Mouse (Mus musculus) embryonic facial prominence, embryonic 12.5 days (tissue): ENCODE results near the gene Sp3. TPM values are rescaled to one million over a fixed set of nuclear protein-coding genes. Genes with fewer than 3 reads are reported as not detected.

Experiments used
- ATAC-seq: fragments of 200-750 bp; cut with Nextera tagmentation; 2 replicates; pipeline ENCODE4 v1.8.0; 2017; ENCODE audit not compliant: insufficient number of reproducible peaks, insufficient read depth, low FRiP score, low TSS enrichment
- H3K27ac ChIP-seq: fragments of 300-500 bp; sonication (generic); 2 replicates; pipeline ENCODE4 v1.5.1; 2016; ENCODE audit warnings: mild to moderate bottlenecking
- H3K27me3 ChIP-seq: fragments of 300-500 bp; sonication (generic); 2 replicates; pipeline ENCODE4 v1.6.1; 2016; ENCODE audit warnings: mild to moderate bottlenecking, moderate library complexity
- H3K36me3 ChIP-seq: fragments of 300-500 bp; sonication (generic); 2 replicates; pipeline ENCODE4 v1.6.1; 2016; ENCODE audit warnings: mild to moderate bottlenecking
- H3K4me1 ChIP-seq: fragments of 300-500 bp; sonication (generic); 2 replicates; pipeline ENCODE4 v1.6.1; 2016
- H3K4me2 ChIP-seq: fragments of 300-500 bp; sonication (generic); replicated peaks from 2 replicates; pipeline ENCODE4 v1.6.1; 2016; ENCODE audit warnings: mild to moderate bottlenecking, moderate library complexity
- H3K4me3 ChIP-seq: fragments of 300-500 bp; sonication (generic); 2 replicates; pipeline ENCODE4 v1.5.1; 2016; ENCODE audit warnings: mild to moderate bottlenecking
- H3K9ac ChIP-seq: fragments of 300-500 bp; sonication (generic); 2 replicates; pipeline ENCODE4 v1.6.1; 2016; ENCODE audit warnings: mild to moderate bottlenecking, moderate library complexity
- H3K9me3 ChIP-seq: fragments of 300-500 bp; sonication (generic); 2 replicates; pipeline ENCODE4 v1.6.1; 2016; ENCODE audit warnings: mild to moderate bottlenecking, moderate library complexity
- WGBS: fragments of 180-500 bp; shearing (Covaris S2); methylation state at CpG from one replicate; pipeline ENCODE4 v1.1.7; 2016; 5-methylcytosine and 5-hydroxymethylcytosine counted together
- polyA plus RNA-seq: library from polyadenylated mRNA; unstranded; fragments of >200 nt; fragmentation: Nextera tagmentation; extraction: Ambion mirVana; gene quantifications from 2 replicates; pipeline ENCODE4 v1.2.1, GENCODE M21; 2016

Gene Sp3
- polyA plus RNA-seq, 1 experiment from 2014 or later: 77.8 TPM

GRCm38 (mm10) chr2:72986616-72987015, 6.4 kb upstream of the Sp3 start, which contains the start of gene Gm11084:
Gm11084 (minus strand) TSS chr2:72986716.
- no peak within 1 kb of the TSS for H3K4me2 ChIP-seq
- no peak within 1 kb of the TSS for H3K9ac ChIP-seq
- H3K4me3 ChIP-seq: no peak within 1 kb of the TSS
- H3K36me3 ChIP-seq: no peaks in the 10 kb centered on the region
- no peak for ATAC-seq
- no peaks in the 10 kb centered on the region for H3K9me3 ChIP-seq
- 90% methylated on average over 5 of the region's 5 CpGs for WGBS
- H3K4me1 ChIP-seq: no peaks in the 10 kb centered on the region; the same call in 1 of the 2 replicates
- no peaks in the 10 kb centered on the region for H3K27me3 ChIP-seq
- no peak within 1 kb of the TSS for H3K27ac ChIP-seq

- H3K4me3 ChIP-seq: no peak overlapping the region
- no peak for ATAC-seq
Measured at GRCm38 (mm10) chr2:72985516-72985915, 5.3 kb upstream of the Sp3 start.

DNA sequence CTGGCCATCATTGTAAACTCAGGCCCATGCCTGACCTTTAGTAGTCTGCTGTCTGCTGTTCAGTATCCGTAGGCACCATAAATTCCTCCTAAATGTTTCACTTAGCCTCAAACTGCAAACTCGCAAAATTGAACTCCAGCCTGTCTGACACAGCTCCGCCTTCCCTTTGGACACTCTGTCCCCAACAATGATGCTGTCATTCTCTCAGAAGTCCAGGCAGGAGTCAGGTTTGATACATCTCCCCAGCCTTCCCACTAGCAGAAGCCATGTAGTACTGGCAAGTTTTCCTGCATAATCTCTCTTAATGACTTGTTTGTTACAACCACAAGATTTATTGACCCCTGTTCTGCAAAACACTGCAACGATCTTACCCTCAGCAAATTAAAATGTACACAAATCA, 4.6 kb upstream of the Sp3 start:
- Histone ChIP-seq H3K36me3 (no peaks in the 10 kb centered on the region), H3K9me3 (no peaks in the 10 kb centered on the region), H3K4me2 (no peak overlapping the region), H3K9ac (no peak overlapping the region), H3K4me1 (no peaks in the 10 kb centered on the region; the same call in 1 of the 2 replicates), H3K4me3 (no peak overlapping the region), H3K27ac (no peak overlapping the region), H3K27me3 (no peaks in the 10 kb centered on the region)
- WGBS: 69% methylated on average over 4 of the region's 4 CpGs
- no peak for ATAC-seq

More at GRCm38 (mm10) chr2:72985516-72985915, 5.3 kb upstream of the Sp3 start:
- Histone ChIP-seq H3K4me2 (no peak overlapping the region), H3K36me3 (no peaks in the 10 kb centered on the region), H3K27me3 (no peaks in the 10 kb centered on the region), H3K27ac (no peak overlapping the region), H3K4me1 (no peaks in the 10 kb centered on the region; the same call in 1 of the 2 replicates), H3K9ac (no peak overlapping the region), H3K9me3 (no peaks in the 10 kb centered on the region)
- WGBS: 60% methylated on average over 1 of the region's 1 CpGs

GRCm38 (mm10) chr2:72983211-72983610, 3.0 kb upstream of the Sp3 start:
- no peak overlapping the region for H3K27ac ChIP-seq
- H3K4me2 ChIP-seq: no peak overlapping the region
- 86% methylated on average over 3 of the region's 3 CpGs for WGBS

DNA sequence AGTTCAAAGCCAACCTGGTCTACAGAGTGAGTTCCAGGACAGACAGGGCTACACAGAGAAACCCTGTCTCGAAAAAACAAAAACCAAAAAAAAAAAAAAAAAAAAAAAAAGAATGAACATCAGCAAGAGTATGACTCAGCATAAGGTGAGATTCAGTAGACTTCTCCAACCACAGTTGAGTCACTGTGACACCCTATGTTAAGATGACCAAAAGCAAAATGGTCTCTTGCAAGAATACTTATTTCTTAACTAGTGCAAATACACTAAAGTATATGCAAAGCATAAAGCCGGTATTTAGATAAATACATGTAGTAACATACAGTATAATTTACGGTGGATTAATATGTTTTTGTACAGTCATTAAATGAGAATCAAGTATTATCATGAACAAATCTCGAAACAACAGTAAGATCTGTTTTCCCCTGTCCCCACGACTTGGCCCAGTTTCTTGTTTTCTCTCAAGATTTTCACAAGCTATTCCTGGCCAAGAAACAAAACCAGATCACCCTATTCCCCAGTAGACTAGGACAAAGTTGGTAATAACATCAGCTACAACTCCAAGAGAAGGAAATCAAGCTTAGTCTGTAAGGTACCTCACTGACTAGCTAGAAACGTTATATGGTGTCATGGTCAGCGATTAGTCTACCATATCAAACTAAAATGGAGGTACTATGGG, 2.0 kb upstream of the Sp3 start:
- Histone ChIP-seq H3K36me3 (no peaks in the 10 kb centered on the region), H3K9me3 (no peaks in the 10 kb centered on the region), H3K4me2 (no peak overlapping the region), H3K27ac (no peak overlapping the region), H3K4me3 (no peak overlapping the region), H3K4me1 (no peaks in the 10 kb centered on the region; the same call in 1 of the 2 replicates), H3K9ac (no peak overlapping the region), H3K27me3 (no peaks in the 10 kb centered on the region)
- no peak for ATAC-seq
- WGBS: 92% methylated on average over 7 of the region's 7 CpGs

More at GRCm38 (mm10) chr2:72983211-72983610, 3.0 kb upstream of the Sp3 start:
- Histone ChIP-seq H3K9ac (no peak overlapping the region), H3K27me3 (no peaks in the 10 kb centered on the region), H3K9me3 (no peaks in the 10 kb centered on the region), H3K4me1 (no peaks in the 10 kb centered on the region; the same call in 1 of the 2 replicates), H3K36me3 (no peaks in the 10 kb centered on the region), H3K4me3 (no peak overlapping the region)
- no peak for ATAC-seq

- H3K4me3 ChIP-seq: no peak overlapping the region
- H3K27me3 ChIP-seq: no peaks in the 10 kb centered on the region
- WGBS: 77% methylated on average over 9 of the region's 9 CpGs
- H3K4me1 ChIP-seq: peaks cover 3% of the 10 kb centered on the region; the same call in 1 of the 2 replicates
- no peak for ATAC-seq
- no peak overlapping the region for H3K9ac ChIP-seq
- H3K27ac ChIP-seq: peak overlapping the region; percentile 100; the same call in 1 of the 2 replicates
- no peaks in the 10 kb centered on the region for H3K36me3 ChIP-seq
- H3K9me3 ChIP-seq: no peaks in the 10 kb centered on the region
- H3K4me2 ChIP-seq: peak overlapping the region; percentile 56
Measured at GRCm38 (mm10) chr2:72981441-72982109, 1.3 kb upstream of the Sp3 start.

- Histone ChIP-seq H3K4me2 (peak overlapping the region; percentile 56), H3K27me3 (no peaks in the 10 kb centered on the region), H3K36me3 (no peaks in the 10 kb centered on the region), H3K4me1 (peaks cover 6% of the 10 kb centered on the region), H3K27ac (peak overlapping the region; percentile 100), H3K9ac (peak overlapping the region; percentile 100), H3K9me3 (no peaks in the 10 kb centered on the region), H3K4me3 (peak overlapping the region; percentile 93)
- ATAC-seq: no peak
- WGBS: 13% methylated on average over 3 of the region's 3 CpGs
Measured at GRCm38 (mm10) chr2:72981075-72981420, 802 bp upstream of the Sp3 start.

DNA sequence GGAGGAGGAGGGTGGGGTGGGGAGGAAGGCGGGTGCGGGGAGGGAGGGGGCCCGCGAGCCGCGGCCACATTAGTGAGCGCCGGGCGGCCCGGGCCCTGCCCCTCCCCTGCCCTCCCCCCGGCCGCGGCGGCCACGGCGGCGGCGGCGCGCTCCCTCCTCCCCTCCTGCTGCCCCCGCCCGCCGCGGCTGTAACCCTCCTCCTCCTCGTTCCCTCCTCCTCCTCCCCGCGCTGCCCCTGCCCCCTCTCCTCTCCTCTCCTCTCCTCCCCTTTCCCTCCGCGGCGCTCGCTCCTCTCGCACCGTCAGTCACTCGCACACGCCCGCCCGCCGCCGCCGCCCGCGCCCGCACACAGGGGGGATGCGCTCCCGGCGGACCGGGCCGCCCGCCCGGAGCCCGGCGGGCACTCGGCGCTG, 581 bp downstream of the Sp3 start:
- whole genome bisulfite sequencing: 2% methylated on average over 22 of the region's 54 CpGs

GRCm38 (mm10) chr2:72978901-72979658, 1.2 kb downstream of the Sp3 start:
- ATAC-seq: peak; percentile 84
- H3K27me3 ChIP-seq: no peaks in the 10 kb centered on the region
- no peaks in the 10 kb centered on the region for H3K36me3 ChIP-seq
- H3K4me3 ChIP-seq: peak overlapping the region; percentile 93
- H3K9me3 ChIP-seq: no peaks in the 10 kb centered on the region
- WGBS: under 1% methylated on average over 62 of the region's 107 CpGs
- peak overlapping the region; percentile 100 for H3K9ac ChIP-seq
- H3K4me1 ChIP-seq: peaks cover 13% of the 10 kb centered on the region
- peak overlapping the region; percentile 72 for H3K4me2 ChIP-seq
- H3K27ac ChIP-seq: peak overlapping the region; percentile 100

More for the DNA sequence above, 581 bp downstream of the Sp3 start:
- Histone ChIP-seq H3K9ac (peak overlapping the region; percentile 100), H3K36me3 (no peaks in the 10 kb centered on the region), H3K4me2 (peak overlapping the region; percentile 72), H3K27me3 (no peaks in the 10 kb centered on the region), H3K27ac (peak overlapping the region; percentile 100), H3K4me1 (peaks cover 13% of the 10 kb centered on the region), H3K4me3 (peak overlapping the region; percentile 93), H3K9me3 (no peaks in the 10 kb centered on the region)
- peak; percentile 76 for ATAC-seq

DNA sequence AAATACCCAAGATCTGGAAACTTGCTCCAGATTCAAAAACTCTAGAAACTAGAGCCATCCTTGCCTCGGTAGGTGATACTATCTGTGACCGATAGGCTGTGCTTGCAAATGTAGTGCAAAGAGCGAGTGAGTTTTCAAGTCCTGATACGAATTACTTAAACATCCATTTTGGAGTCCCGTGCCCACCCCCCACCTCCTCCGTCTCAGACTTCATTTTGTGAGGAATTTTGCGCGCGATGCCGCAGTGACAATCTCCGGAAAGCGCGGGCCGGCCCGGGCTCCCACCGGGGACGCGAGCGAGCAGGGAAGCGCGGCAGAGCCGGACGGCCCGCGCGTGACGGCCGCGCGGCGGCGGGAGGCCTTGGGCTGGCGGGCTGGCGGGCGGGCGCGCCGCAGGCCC, 1.8 kb downstream of the Sp3 start:
- under 1% methylated on average over 38 of the region's 38 CpGs for WGBS
- Histone ChIP-seq H3K9me3 (no peaks in the 10 kb centered on the region), H3K36me3 (no peaks in the 10 kb centered on the region), H3K4me3 (peak overlapping the region; percentile 93), H3K4me1 (peaks cover 13% of the 10 kb centered on the region), H3K4me2 (peak overlapping the region; percentile 72), H3K9ac (peak overlapping the region; percentile 100), H3K27me3 (no peaks in the 10 kb centered on the region), H3K27ac (peak overlapping the region; percentile 100)
- ATAC-seq: 0 out of 2 replicates have a peak, but pooled peaks have one; percentile 4

DNA sequence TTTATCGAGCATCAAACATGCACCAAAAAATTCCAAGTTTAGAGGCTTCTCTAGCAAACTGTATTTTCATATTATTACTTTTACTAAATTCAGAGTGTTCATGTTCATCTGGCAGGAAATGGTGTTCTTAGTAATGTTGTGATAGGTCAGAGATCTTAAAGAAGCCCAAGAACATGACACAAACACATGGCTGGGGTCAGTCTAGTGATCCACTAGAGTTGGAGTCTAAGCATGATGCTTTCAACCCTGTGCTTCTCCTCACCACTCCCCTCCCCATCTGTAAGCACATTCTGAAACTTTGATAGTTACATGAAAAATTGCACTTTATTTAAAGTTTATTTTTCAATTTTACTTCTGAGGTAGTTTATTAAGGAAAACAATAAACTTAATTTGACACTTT, 3.0 kb downstream of the Sp3 start:
- H3K9me3 ChIP-seq: no peaks in the 10 kb centered on the region
- 75% methylated on average over 1 of the region's 1 CpGs for WGBS
- peak overlapping the region; percentile 26 for H3K4me3 ChIP-seq
- H3K36me3 ChIP-seq: no peaks in the 10 kb centered on the region
- ATAC-seq: no peak
- no peak overlapping the region for H3K9ac ChIP-seq
- peak overlapping the region; percentile 46 for H3K4me2 ChIP-seq
- H3K4me1 ChIP-seq: peaks cover 13% of the 10 kb centered on the region
- no peaks in the 10 kb centered on the region for H3K27me3 ChIP-seq
- H3K27ac ChIP-seq: no peak overlapping the region
